Mouse (Mus musculus): ENCODE results near the gene Slc16a11.

Slc16a11 gene

DNA sequence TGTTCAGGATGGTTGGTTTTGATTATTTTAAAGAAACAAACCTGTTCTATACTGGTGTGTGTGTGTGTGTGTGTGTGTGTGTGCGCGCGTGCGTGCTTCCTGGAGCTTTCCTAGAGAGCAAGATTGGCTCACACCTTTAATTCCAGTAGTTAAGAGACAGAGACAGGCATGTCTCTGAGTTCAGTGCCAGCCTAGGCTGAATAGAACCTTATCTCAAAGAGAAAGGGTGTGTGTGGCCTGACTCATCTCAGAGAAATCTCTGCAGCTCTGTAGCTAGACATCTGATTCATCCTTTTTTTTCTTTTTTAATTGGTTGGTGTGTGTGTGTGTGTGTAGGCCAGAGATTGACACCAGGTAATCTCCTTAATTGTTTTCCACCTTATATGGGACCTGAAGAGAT, 46.5 kb downstream of the Slc16a11 start:
- DNase-seq: no peak

GRCm38 (mm10) chr11:70265252-70265651, 52.7 kb downstream of the Slc16a11 start:
- no peak for DNase-seq

DNA sequence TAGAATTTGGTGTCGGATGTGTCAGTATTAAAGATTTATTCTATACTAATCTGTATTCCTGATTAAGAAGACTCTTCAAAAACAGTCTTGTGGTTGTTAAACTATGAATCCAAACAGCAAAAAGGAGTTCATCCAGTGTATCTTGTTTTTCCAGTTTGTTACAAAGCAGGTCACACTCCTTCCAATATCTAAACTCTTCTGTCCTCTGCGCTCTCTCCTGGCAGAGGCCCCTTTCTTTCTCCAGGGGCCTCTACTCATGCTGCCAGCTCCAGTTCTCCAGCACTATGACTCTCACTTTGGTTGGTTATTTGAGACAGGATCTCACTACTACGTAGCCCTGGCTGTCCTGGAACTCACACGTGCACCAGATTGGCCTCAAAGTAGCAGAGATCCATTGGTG, 53.3 kb downstream of the Slc16a11 start:
- no peak for DNase-seq

All from cerebellum, postnatal 25 days (tissue).